Mouse (Mus musculus): ENCODE measurements around the gene Lst1.

DNA sequence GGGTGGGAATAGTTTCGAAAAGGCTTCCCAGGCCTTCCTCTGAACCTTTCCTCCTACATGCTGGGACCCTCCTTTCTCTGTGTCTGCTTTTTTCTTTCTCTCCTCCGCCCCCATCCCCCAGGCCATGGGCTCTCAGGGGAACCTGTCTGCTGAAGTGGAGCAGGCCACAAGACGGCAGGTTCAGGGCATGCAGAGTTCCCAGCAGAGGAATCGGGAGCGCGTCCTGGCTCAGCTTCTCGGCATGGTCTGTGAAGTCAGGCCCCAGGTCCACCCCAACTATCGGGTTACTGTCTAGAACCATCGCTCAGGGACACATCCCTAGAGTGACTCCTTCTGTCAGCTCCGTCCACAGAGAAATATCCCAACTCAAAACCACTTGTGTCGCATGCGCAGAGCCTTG, 49.3 kb upstream of the Lst1 start:
- TF ChIP-seq GATA1 (IDR thresholded peaks at IDR 0.05; ENCODE audit: borderline replicate concordance, low read length) (no peak), FLI1 (IDR thresholded peaks at IDR 0.05; ENCODE audit: low read length) (no peak)

Measured in megakaryocyte, embryonic 14.5 days (primary cell).